Mouse (Mus musculus): Measurements from ENCODE around the gene Gna15. TPM values are rescaled to one million over a fixed set of nuclear protein-coding genes. Genes with fewer than 3 reads are reported as not detected.

Gna15 gene
- total RNA-seq, 1 experiment from 2014 or later: 20.3 TPM

DNA sequence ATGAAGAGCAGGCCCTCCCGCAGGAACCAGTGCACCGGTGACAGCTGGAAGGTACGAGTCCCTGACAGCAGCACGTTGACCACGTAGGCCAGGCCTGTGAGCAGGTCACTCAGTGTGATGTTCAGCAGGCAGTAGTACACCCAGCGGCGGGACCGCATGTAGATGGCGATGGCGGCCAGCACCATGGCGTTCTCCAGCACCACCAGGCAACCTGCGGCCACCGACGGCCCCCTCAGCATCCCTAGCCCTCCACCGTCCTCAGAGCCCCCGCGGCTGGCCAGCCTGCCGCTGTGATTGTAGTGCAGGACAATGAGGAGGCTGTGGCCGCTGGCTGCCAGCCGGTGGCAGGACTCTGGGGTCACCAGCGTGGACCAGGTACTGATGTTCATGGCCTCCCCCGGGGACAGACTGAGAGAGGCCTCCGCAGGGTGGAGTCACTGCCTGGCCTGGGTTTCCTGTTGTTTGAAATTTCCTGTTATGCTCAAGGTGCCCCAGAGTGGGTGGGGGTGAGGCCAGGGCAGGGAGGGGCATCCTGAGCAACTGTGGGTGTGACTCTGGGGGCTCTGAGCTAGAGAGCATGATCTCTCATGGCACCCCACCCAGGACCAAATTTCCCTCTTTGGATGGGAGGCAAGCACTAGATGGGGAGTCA, 24.6 kb downstream of the Gna15 start:
- 0 out of 2 replicates have a peak, but pooled peaks have one; percentile 3 for ATAC-seq (replicated peaks; ENCODE audit: insufficient number of reproducible peaks, low FRiP score, low TSS enrichment, poor library complexity, severe bottlenecking)

GRCm38 (mm10) chr10:81498316-81499249, 25.4 kb downstream of the Gna15 start:
- no peak for ATAC-seq (replicated peaks; ENCODE audit: insufficient number of reproducible peaks, low FRiP score, low TSS enrichment, poor library complexity, severe bottlenecking)

DNA sequence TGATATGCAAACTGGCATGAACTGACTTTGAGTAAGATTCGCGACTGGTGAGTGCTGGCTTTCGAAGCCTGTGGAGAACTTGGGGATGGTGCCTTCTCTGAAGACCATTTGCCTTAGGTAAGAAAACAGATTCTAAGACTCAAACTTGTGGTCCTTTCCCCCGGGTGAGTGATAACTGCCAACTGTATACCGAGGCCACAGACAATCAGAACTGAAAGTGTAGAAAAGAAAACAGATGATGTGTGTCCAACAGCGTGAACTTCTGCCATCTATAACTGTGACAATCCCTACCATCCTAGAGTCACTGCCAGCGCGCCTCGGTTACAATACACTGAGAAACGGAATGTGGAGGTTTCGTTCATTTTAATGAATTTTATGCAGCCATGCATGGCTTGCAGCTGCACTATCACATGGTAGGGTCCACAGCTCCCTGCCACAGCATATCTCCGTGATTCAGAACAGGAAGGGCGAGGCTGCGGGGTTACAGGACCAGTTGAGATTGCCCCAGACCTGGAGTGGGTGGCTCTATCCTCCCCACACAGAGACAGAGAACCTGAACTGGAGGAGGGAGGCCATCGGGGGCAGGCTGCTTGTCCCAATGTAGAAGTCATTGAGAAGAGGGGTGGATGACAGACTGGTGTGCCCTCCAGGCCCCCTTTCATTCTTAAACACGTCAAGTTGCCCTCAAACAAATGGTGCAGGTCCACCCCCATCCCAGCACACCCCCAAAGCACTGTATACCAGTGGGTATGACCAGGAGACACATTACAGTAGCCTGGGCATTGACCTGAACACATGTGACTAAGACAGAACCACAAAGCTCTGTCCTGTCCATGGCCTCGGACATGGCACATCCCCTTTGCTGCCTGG, 26.4 kb downstream of the Gna15 start:
- peak; percentile 7; the same call in 1 of the 2 replicates for ATAC-seq (replicated peaks; ENCODE audit: insufficient number of reproducible peaks, low FRiP score, low TSS enrichment, poor library complexity, severe bottlenecking)

DNA sequence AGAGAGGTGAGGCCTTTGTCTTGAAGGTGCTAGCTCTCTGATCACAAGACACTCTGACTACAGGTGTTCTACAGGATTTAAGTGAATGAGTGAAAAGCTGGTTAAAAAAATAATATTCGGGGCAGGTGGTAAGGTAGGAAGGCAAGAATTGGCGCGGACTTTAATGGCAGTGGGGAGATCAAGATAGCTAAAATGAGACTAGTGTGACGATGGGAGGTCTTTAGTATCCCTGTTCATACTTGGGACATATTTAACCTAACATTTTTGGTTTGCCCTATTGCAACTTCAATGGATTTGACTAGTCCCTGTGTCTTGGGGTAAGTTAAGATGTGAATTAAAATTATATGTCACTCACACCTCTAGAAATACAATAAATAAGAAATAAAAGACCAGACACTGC, 27.1 kb downstream of the Gna15 start:
- ATAC-seq (replicated peaks; ENCODE audit: insufficient number of reproducible peaks, low FRiP score, low TSS enrichment, poor library complexity, severe bottlenecking): no peak

GRCm38 (mm10) chr10:81496264-81496901, 27.6 kb downstream of the Gna15 start, which contains the start of gene Ncln:
TSS of gene Ncln (minus strand) at chr10:81496392.
- ATAC-seq (replicated peaks; ENCODE audit: insufficient number of reproducible peaks, low FRiP score, low TSS enrichment, poor library complexity, severe bottlenecking): peak; percentile 71

DNA sequence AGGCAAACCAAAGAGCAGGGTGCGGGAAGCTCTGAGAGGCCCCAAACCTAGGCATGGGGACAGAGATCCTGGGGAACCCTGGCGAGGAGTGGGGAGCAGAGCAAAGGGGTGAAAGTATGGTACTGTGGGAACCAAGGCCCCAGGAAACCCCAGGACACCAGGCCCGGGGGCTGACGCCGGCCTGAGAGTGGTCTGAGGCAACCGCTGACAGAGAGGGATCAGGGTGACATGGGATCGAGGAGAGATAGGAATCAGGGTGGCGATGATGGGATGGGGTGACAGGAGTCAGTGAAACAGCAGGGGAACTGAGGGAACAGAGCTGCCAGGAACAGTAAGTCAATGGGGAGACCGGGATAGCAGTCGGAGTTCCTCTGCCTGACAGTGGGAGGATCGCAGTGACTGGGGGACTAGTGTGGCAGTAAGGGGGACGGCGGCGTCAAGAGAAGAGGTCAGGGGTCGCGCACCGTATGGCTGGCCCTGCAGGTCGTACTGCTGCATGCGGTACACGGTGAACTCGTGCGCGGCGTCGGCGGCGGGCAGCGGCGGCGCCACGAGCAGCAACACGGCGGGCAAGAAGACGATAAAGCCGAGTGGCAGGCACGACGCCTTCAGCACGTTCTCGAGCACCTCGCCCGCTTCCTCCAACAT, 28.3 kb downstream of the Gna15 start:
- ATAC-seq (replicated peaks; ENCODE audit: insufficient number of reproducible peaks, low FRiP score, low TSS enrichment, poor library complexity, severe bottlenecking): no peak

- no peak for ATAC-seq (replicated peaks; ENCODE audit: insufficient number of reproducible peaks, low FRiP score, low TSS enrichment, poor library complexity, severe bottlenecking)
Observed at GRCm38 (mm10) chr10:81495151-81495550, 28.9 kb downstream of the Gna15 start.

- ATAC-seq (replicated peaks; ENCODE audit: insufficient number of reproducible peaks, low FRiP score, low TSS enrichment, poor library complexity, severe bottlenecking): 0 out of 2 replicates have a peak, but pooled peaks have one; percentile 7
Observed at GRCm38 (mm10) chr10:81494260-81495041, 29.6 kb downstream of the Gna15 start.

GRCm38 (mm10) chr10:81493601-81494220, 30.3 kb downstream of the Gna15 start:
- no peak for ATAC-seq (replicated peaks; ENCODE audit: insufficient number of reproducible peaks, low FRiP score, low TSS enrichment, poor library complexity, severe bottlenecking)

DNA sequence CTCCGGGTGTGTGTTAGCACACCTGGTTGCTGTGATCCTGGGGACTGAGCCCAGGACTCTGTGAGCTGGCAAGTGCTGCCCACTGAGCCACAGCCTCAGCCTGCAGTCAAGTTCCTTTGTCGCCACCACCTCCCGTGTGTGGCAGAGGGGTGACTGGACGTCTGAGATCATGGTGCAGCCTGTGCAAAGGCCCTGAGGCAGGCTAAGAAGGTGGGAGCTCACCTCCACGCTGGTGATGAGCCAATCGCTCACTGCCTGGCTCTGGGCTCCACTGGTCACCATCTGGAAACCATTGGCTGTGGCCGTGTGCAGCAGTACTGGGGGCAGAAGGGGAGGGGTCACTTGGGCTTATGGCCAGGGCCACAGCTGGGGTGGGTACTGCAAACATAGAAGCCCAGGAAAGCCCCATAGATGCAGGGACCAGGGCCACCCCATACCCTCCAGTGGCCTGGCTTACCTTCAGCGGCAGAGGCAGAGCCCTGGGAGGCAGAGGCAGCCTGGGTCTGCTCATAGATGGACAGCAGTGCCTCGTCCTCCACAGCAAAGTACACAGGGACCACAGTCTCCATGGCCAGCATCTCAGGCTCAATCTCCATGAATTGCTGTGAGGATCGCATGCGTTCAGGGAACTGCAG, 31.3 kb downstream of the Gna15 start:
- no peak for ATAC-seq (replicated peaks; ENCODE audit: insufficient number of reproducible peaks, low FRiP score, low TSS enrichment, poor library complexity, severe bottlenecking)

DNA sequence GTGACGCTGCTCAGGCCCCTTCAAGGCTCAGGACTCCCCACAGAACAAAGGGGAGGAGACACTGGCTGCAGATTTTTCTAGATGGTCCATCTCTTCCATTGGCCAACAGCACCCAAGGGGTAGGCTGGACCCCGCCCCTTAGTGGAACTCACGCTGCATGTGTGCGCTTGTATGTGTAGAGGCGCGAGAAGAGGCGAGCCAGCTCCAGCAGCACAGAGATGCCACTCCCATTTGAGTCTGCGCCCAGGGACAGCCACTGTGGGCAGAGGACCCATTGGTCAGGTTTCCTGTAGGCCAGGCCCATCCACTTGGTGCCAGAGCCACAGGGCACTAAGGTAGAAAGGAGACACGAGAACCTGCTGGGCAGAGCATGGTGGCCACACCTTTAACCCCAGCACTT, 33.0 kb downstream of the Gna15 start:
- ATAC-seq (replicated peaks; ENCODE audit: insufficient number of reproducible peaks, low FRiP score, low TSS enrichment, poor library complexity, severe bottlenecking): no peak

- no peak for ATAC-seq (replicated peaks; ENCODE audit: insufficient number of reproducible peaks, low FRiP score, low TSS enrichment, poor library complexity, severe bottlenecking)
Observed at GRCm38 (mm10) chr10:81489941-81490340, 34.1 kb downstream of the Gna15 start.

- ATAC-seq (replicated peaks; ENCODE audit: insufficient number of reproducible peaks, low FRiP score, low TSS enrichment, poor library complexity, severe bottlenecking): no peak
Observed at GRCm38 (mm10) chr10:81488081-81488480, 35.9 kb downstream of the Gna15 start.

DNA sequence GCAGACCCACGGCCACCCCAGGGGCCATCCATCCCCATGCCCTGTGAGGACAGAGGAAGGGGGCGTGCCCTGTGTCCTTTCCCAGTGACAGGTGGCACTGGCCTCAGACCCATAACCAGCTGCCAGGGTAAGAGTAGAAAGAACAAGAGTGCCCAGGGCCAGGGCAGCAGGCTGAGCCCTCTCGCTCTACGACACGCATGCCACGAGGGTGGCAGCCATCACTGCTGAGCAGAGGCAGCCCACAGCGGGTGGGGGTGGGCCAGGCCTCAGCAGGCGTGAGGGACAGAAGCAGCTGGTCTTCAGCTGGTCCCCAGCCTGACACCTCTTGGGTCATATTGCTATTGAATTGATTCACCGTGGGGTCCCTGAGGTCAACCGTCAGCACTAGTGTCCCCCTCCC, 37.5 kb downstream of the Gna15 start:
- no peak for ATAC-seq (replicated peaks; ENCODE audit: insufficient number of reproducible peaks, low FRiP score, low TSS enrichment, poor library complexity, severe bottlenecking)

DNA sequence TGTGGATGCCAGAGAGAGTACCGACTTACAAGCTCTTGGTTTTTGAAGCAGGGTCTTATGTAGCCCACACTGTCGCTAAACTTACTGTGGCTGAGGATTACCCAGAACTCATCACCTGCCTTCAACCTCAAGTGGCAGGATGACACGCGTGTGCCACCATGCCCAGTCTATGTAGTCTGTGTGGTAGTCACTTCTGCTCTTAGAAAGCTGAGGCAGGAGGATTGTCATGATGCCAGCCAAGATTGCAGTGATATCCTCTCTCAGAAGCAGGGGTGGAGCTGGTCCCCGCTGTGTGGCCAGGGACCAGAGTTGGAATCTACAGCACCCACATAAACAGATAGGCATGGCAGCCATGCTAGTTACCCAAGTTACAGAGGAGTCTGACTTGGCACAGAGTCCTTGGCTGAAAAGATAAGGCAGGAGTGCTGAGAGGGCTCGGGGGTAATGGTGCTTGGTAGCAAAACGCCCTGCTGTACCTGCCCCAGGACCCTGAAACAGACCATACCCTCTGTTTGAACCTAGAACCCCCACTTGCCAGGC, 38.5 kb downstream of the Gna15 start:
- no peak for ATAC-seq (replicated peaks; ENCODE audit: insufficient number of reproducible peaks, low FRiP score, low TSS enrichment, poor library complexity, severe bottlenecking)

- no peak for ATAC-seq (replicated peaks; ENCODE audit: insufficient number of reproducible peaks, low FRiP score, low TSS enrichment, poor library complexity, severe bottlenecking)
Observed at GRCm38 (mm10) chr10:81485060-81485449, 39.0 kb downstream of the Gna15 start.
